Mouse (Mus musculus) CH12.LX (cell line): ENCODE results near the gene Atp6v1g2. TPM values are rescaled to one million over a fixed set of nuclear protein-coding genes. Genes with fewer than 3 reads are reported as not detected.
A peak's percentile ranks its signal among the peaks of the same experiment; 100 is the strongest.

ENCODE experiments used
- DNase-seq: peaks from one replicate; pipeline ENCODE4 v3.0.0-alpha.2; 2013; ENCODE audit errors: extremely low read depth
- H3K27ac ChIP-seq: 2 replicates; pipeline ENCODE4 v1.5.1; 2012; ENCODE audit warnings: low read depth, mild to moderate bottlenecking, control low read depth, moderate library complexity; ENCODE audit not compliant: insufficient read depth
- H3K27me3 ChIP-seq: replicated peaks from 2 replicates; pipeline ENCODE3; 2012; ENCODE audit warnings: inconsistent platforms
- H3K36me3 ChIP-seq, 2 experiments: replicated peaks in 1 of 2; 2 replicates each; pipeline versions ENCODE3 to v1.6.1; 2012; ENCODE audit warnings: inconsistent platforms in 1 of 2, low read length in 1 of 2, mild to moderate bottlenecking in 1 of 2, mixed read lengths in 1 of 2, moderate library complexity in 1 of 2; ENCODE audit not compliant: control insufficient read depth in 1 of 2, insufficient read depth in 1 of 2
- H3K4me1 ChIP-seq, 2 experiments: 2 replicates each; pipeline ENCODE4 v1.6.1; 2012; ENCODE audit warnings: inconsistent platforms in 1 of 2, moderate library complexity in 1 of 2; ENCODE audit not compliant: insufficient read depth in 2 of 2, control insufficient read depth in 1 of 2
- H3K4me2 ChIP-seq: 2 replicates; pipeline ENCODE4 v1.6.1; 2012; ENCODE audit warnings: low read depth, mild to moderate bottlenecking, control low read depth; ENCODE audit not compliant: poor library complexity, insufficient read depth, severe bottlenecking
- H3K4me3 ChIP-seq, 3 experiments: fragments of 150-350 bp in 1 of 3; sonication (generic) in 1 of 3; replicated peaks in 1 of 3; 2 replicates each; pipeline versions ENCODE3 to v1.5.1; 2011 to 2012; ENCODE audit warnings: low read depth in 2 of 3, low read length in 2 of 3, mild to moderate bottlenecking in 2 of 3, moderate library complexity in 2 of 3, control low read depth in 1 of 3, improper control_type of control experiment in 1 of 3, inconsistent platforms in 1 of 3, mixed read lengths in 1 of 3; ENCODE audit not compliant: poor library complexity in 1 of 3
- H3K79me2 ChIP-seq: replicated peaks from 2 replicates; pipeline ENCODE4 v1.6.1; 2012; ENCODE audit warnings: mild to moderate bottlenecking, moderate library complexity; ENCODE audit not compliant: control insufficient read depth, poor library complexity, insufficient read depth, severe bottlenecking; ENCODE audit errors: extremely low read depth
- H3K9ac ChIP-seq: 2 replicates; pipeline ENCODE4 v1.6.1; 2012; ENCODE audit warnings: low read depth, mild to moderate bottlenecking, control low read depth, moderate library complexity; ENCODE audit not compliant: insufficient read depth
- H3K9me3 ChIP-seq: replicated peaks from 2 replicates; pipeline ENCODE3; 2012; ENCODE audit warnings: low read length, inconsistent platforms, mixed read lengths
- BHLHE40 ChIP-seq: IDR thresholded peaks from 2 replicates; pipeline ENCODE4 v1.6.1; 2011; ENCODE audit warnings: mild to moderate bottlenecking, low read depth, low read length, improper control_type of control experiment
- CHD1 ChIP-seq: IDR thresholded peaks from 2 replicates; pipeline ENCODE4 v1.6.1; 2012; ENCODE audit warnings: low read depth, low read length, improper control_type of control experiment, inconsistent platforms
- CHD2 ChIP-seq: IDR thresholded peaks from 2 replicates; pipeline ENCODE4 v1.6.1; 2011; ENCODE audit warnings: low read length, improper control_type of control experiment
- CTCF ChIP-seq, 2 experiments: IDR thresholded peaks in 1 of 2; conservative IDR thresholded peaks in 1 of 2; 2 replicates each; pipeline ENCODE4 v1.5.1; 2011 to 2012; ENCODE audit warnings: low read depth in 2 of 2, low read length in 2 of 2, improper control_type of control experiment in 1 of 2, inconsistent platforms in 1 of 2, mild to moderate bottlenecking in 1 of 2, moderate library complexity in 1 of 2
- EP300 ChIP-seq: IDR thresholded peaks from 2 replicates; pipeline ENCODE4 v1.6.1; 2011; ENCODE audit warnings: low read length, improper control_type of control experiment
- ETS1 ChIP-seq: conservative IDR thresholded peaks from 2 replicates; pipeline ENCODE4 v1.6.1; 2012; ENCODE audit warnings: low read depth, mild to moderate bottlenecking, inconsistent platforms, low read length, improper control_type of control experiment, moderate library complexity
- HCFC1 ChIP-seq: IDR thresholded peaks from 2 replicates; pipeline ENCODE4 v1.6.1; 2012; ENCODE audit warnings: low read depth, mild to moderate bottlenecking, inconsistent platforms, low read length, improper control_type of control experiment
- IRF4 ChIP-seq: IDR thresholded peaks from 2 replicates; pipeline ENCODE4 v1.6.1; 2014; ENCODE audit warnings: low read depth, mild to moderate bottlenecking, inconsistent platforms, low read length, improper control_type of control experiment
- JUN ChIP-seq: IDR thresholded peaks from 2 replicates; pipeline ENCODE4 v1.6.1; 2011; ENCODE audit warnings: low read depth, mild to moderate bottlenecking, low read length, improper control_type of control experiment, moderate library complexity; ENCODE audit not compliant: insufficient read depth
- KAT2A ChIP-seq: IDR thresholded peaks from 2 replicates; pipeline ENCODE4 v1.6.1; 2012; ENCODE audit warnings: low read length, improper control_type of control experiment, inconsistent platforms; ENCODE audit not compliant: insufficient replicate concordance
- MAFK ChIP-seq: IDR thresholded peaks from 2 replicates; pipeline ENCODE4 v1.6.1; 2011; ENCODE audit warnings: low read length, improper control_type of control experiment; ENCODE audit not compliant: insufficient replicate concordance
- MAX ChIP-seq: IDR thresholded peaks from 2 replicates; pipeline ENCODE4 v1.6.1; 2011; ENCODE audit warnings: low read length, improper control_type of control experiment
- MAZ ChIP-seq: IDR thresholded peaks from 2 replicates; pipeline ENCODE4 v1.6.1; 2012; ENCODE audit warnings: low read depth, mild to moderate bottlenecking, inconsistent platforms, low read length, improper control_type of control experiment, moderate library complexity
- NRF1 ChIP-seq: IDR thresholded peaks from 2 replicates; pipeline ENCODE4 v1.6.1; 2014; ENCODE audit warnings: low read depth, mild to moderate bottlenecking, inconsistent platforms, low read length, improper control_type of control experiment, moderate library complexity
- PAX5 ChIP-seq: IDR thresholded peaks from 2 replicates; pipeline ENCODE4 v1.6.1; 2012; ENCODE audit warnings: low read length, inconsistent platforms, mixed read lengths
- POLR2A ChIP-seq: IDR thresholded peaks from 2 replicates; pipeline ENCODE4 v1.6.1; 2011; ENCODE audit warnings: low read depth, mild to moderate bottlenecking, improper control_type of control experiment, low read length
- POLR2AphosphoS2 ChIP-seq: IDR thresholded peaks from 2 replicates; pipeline ENCODE4 v1.6.1; 2011; ENCODE audit warnings: low read depth, low read length, improper control_type of control experiment
- RAD21 ChIP-seq: IDR thresholded peaks from 2 replicates; pipeline ENCODE4 v1.6.1; 2011; ENCODE audit warnings: low read depth, mild to moderate bottlenecking, low read length, improper control_type of control experiment, moderate library complexity
- RCOR1 ChIP-seq: conservative IDR thresholded peaks from 2 replicates; pipeline ENCODE4 v1.6.1; 2012; ENCODE audit warnings: low read depth, mild to moderate bottlenecking, inconsistent platforms, low read length, improper control_type of control experiment
- SIN3A ChIP-seq: IDR thresholded peaks from 2 replicates; pipeline ENCODE4 v1.6.1; 2012; ENCODE audit warnings: low read length, improper control_type of control experiment, inconsistent platforms
- SMC3 ChIP-seq: IDR thresholded peaks from 2 replicates; pipeline ENCODE4 v1.6.1; 2011; ENCODE audit warnings: low read depth, low read length, improper control_type of control experiment
- TBP ChIP-seq: conservative IDR thresholded peaks from 2 replicates; pipeline ENCODE4 v1.6.1; 2011; ENCODE audit warnings: low read depth, low read length, improper control_type of control experiment
- UBTF ChIP-seq: IDR thresholded peaks from 2 replicates; pipeline ENCODE4 v1.6.1; 2012; ENCODE audit warnings: low read depth, mild to moderate bottlenecking, inconsistent platforms, low read length, improper control_type of control experiment, moderate library complexity
- USF1 ChIP-seq: IDR thresholded peaks from 2 replicates; pipeline ENCODE4 v1.6.1; 2014; ENCODE audit warnings: low read depth, mild to moderate bottlenecking, inconsistent platforms, low read length, improper control_type of control experiment
- ZC3H11A ChIP-seq: IDR thresholded peaks from 2 replicates; pipeline ENCODE4 v1.6.1; 2012; ENCODE audit warnings: low read depth, mild to moderate bottlenecking, inconsistent platforms, low read length, improper control_type of control experiment
- ZKSCAN1 ChIP-seq: IDR thresholded peaks from 2 replicates; pipeline ENCODE4 v1.6.1; 2012; ENCODE audit warnings: low read depth, inconsistent platforms, low read length, improper control_type of control experiment, borderline replicate concordance
- ZNF384 ChIP-seq: IDR thresholded peaks from 2 replicates; pipeline ENCODE4 v1.6.1; 2012; ENCODE audit warnings: low read depth, low read length, improper control_type of control experiment, inconsistent platforms
- dilution Hi-C: fragments of 300-500 bp; cut with MboI; formaldehyde crosslinking; loops from 2 replicates; pipeline ENCODE4 v1.14.3; 2020; ENCODE audit warnings: low sequenced_read_pairs; ENCODE audit not compliant: extremely low pct_unique_long_range_greater_than_20kb, extremely low pct_ligation_motif_present
- in situ Hi-C: fragments of 300-500 bp; cut with MboI; formaldehyde crosslinking; loops from 3 replicates; pipeline ENCODE4 v1.14.3; 2019; ENCODE audit warnings: low sequenced_read_pairs, low pct_ligation_motif_present, low pct_unique_long_range_greater_than_20kb, mixed read lengths
- polyA plus RNA-seq: library from polyadenylated mRNA; unstranded; fragments of >175 nt; gene quantifications from 2 replicates; pipeline ENCODE4 v1.2.1, GENCODE M21; 2012; ENCODE audit warnings: low read depth; ENCODE audit not compliant: insufficient read length
- total RNA-seq, 2 experiments: library from RNA; depleted of rRNA; stranded (reverse); fragments of 300-350 nt in 1 of 2; fragments of >200 nt in 1 of 2; gene quantifications; 2 replicates each; pipeline ENCODE4 v1.2.3; 2012 to 2014

Gene Atp6v1g2
- total and polyA plus RNA-seq, 3 experiments: 0.23 to 1.4 (median 0.76) TPM

GRCm38 (mm10) chr17:35197126-35197525, 36.3 kb upstream of the Atp6v1g2 start:
- no peak for DNase-seq
- peaks cover 19 to 39% of the 10 kb centered on the region in 2 experiments for H3K4me1 ChIP-seq
- H3K4me3 ChIP-seq: peak overlapping the region in 1 of 3 experiments; percentile 60

GRCm38 (mm10) chr17:35198029-35198428, 35.4 kb upstream of the Atp6v1g2 start:
- Histone ChIP-seq H3K9ac (no peak overlapping the region), H3K27ac (peak overlapping the region; percentile 73), H3K4me3 (no peak overlapping the region), H3K9me3 (no peaks in the 10 kb centered on the region), H3K4me1 (peaks cover 18 to 43% of the 10 kb centered on the region in 2 experiments), H3K27me3 (no peaks in the 10 kb centered on the region)
- dilution Hi-C loops: no loop called here
- no peak for DNase-seq
- TF ChIP-seq NRF1: no peak
- TF ChIP-seq MAX: no peak
- no peak for TF ChIP-seq HCFC1
- TF ChIP-seq ZNF384: no peak
- TF ChIP-seq PAX5: no peak
- no peak for TF ChIP-seq EP300
- no peak for TF ChIP-seq IRF4
- no peak for TF ChIP-seq POLR2A
- no peak for TF ChIP-seq SMC3
- no peak for TF ChIP-seq MAFK
- no peak for TF ChIP-seq TBP
- TF ChIP-seq ZKSCAN1: no peak
- TF ChIP-seq, all 38 proteins: peak for 0
- in situ Hi-C loops: no loop called here
- no peak overlapping the region for H3K4me2 ChIP-seq
- H3K79me2 ChIP-seq: peaks cover 28% of the 10 kb centered on the region
- H3K36me3 ChIP-seq: peaks cover 3 to 15% of the 10 kb centered on the region in 2 experiments

More at GRCm38 (mm10) chr17:35197126-35197525, 36.3 kb upstream of the Atp6v1g2 start:
- in situ Hi-C loops (no loop called here), dilution Hi-C loops (no loop called here)
- Histone ChIP-seq H3K27me3 (no peaks in the 10 kb centered on the region), H3K9me3 (no peaks in the 10 kb centered on the region), H3K79me2 (peaks cover 28% of the 10 kb centered on the region), H3K4me2 (peak overlapping the region; percentile 92), H3K27ac (peak overlapping the region; percentile 56; the same call in 1 of the 2 replicates), H3K9ac (peak overlapping the region; percentile 71), H3K36me3 (peaks cover 3 to 15% of the 10 kb centered on the region in 2 experiments)
- TF ChIP-seq CHD2 (peak; percentile 78), CHD1 (no peak), SIN3A (no peak), PAX5 (no peak), ETS1 (0 out of 2 replicates have a peak, but pooled peaks have one; percentile 11), JUN (no peak), MAZ (peak; percentile 62; the same call in 1 of the 2 replicates), POLR2AphosphoS2 (no peak), ZC3H11A (no peak), RAD21 (no peak), CTCF (conservative IDR thresholded peaks at IDR 0.05 in 1 of 2, IDR thresholded peaks at IDR 0.05 in 1 of 2; ENCODE audit: low read depth in 2 of 2, low read length in 2 of 2) (no peak), BHLHE40 (peak; percentile 45), MAX (peak; percentile 66; the same call in 1 of the 2 replicates), KAT2A (no peak), UBTF (no peak), USF1 (peak; percentile 35), RCOR1 (no peak), SMC3 (no peak)
